Mouse (Mus musculus) effector memory CD4-positive, alpha-beta T cell, adult 5 months (primary cell): ENCODE results near the gene Galntl6. TPM values are rescaled to one million over a fixed set of nuclear protein-coding genes. Genes with fewer than 3 reads are reported as not detected.

ENCODE experiments used
- polyA plus RNA-seq: library from polyadenylated mRNA; unstranded; fragments of 100-300 nt; shearing (Covaris generic); gene quantifications from one replicate; pipeline ENCODE4 v1.2.1, GENCODE M21; 2017

The Galntl6 gene
- 0.22 TPM for polyA plus RNA-seq

GRCm38 (mm10) chr8:58912196-58912839 is at the start of gene Galntl6:
TSS of gene Galntl6 (minus strand) at chr8:58912640.

GRCm38 (mm10) chr8:58911677-58912076 is 763 bp downstream of the Galntl6 start, which contains the start of gene BC030500:
TSS of gene BC030500 (plus strand) at chr8:58911755.

Other genes starting within 250 kb of the Galntl6 start
- gene BC030500, start 885 bp downstream of the Galntl6 start, polyA plus RNA-seq, result not detected